Mouse (Mus musculus) duodenum, adult 2 months (tissue): ENCODE data around the gene Topbp1. TPM values are rescaled to one million over a fixed set of nuclear protein-coding genes. Genes with fewer than 3 reads are reported as not detected.

Source experiments
- polyA plus RNA-seq: library from polyadenylated mRNA; depleted of rRNA; stranded (reverse); fragments of >200 nt; gene quantifications from 2 replicates; pipeline ENCODE4 v1.2.3, GENCODE M21; 2012; ENCODE audit warnings: low replicate concordance; rRNA removed

The Topbp1 gene
- polyA plus RNA-seq = 2.3 and 7.0 TPM in 2 replicates

GRCm38 (mm10) chr9:103304927-103305326, at the start of gene Topbp1, which contains the start of gene 1300017J02Rik:
Topbp1 (plus strand) TSS chr9:103305215.
1300017J02Rik (minus strand) TSS chr9:103305082.

GRCm38 (mm10) chr9:103365290-103366247, 60.6 kb downstream of the Topbp1 start, which contains the start of gene Cdv3:
Cdv3 (minus strand) TSS chr9:103365840.

Other genes with a start within 250 kb of the Topbp1 start
- 2.4 and 8.3 TPM in 2 replicates for gene Rab6b, start 193.4 kb upstream of the Topbp1 start, polyA plus RNA-seq
- 28.9 and 36.1 TPM in 2 replicates for gene Srprb, start 103.1 kb upstream of the Topbp1 start, polyA plus RNA-seq
- gene Gm20425, start 74.9 kb upstream of the Topbp1 start, polyA plus RNA-seq = not detected in 2 replicates
- 25.7 and 76.1 TPM in 2 replicates for gene Trf, start 74.8 kb upstream of the Topbp1 start, polyA plus RNA-seq
- not detected in 2 replicates for gene 1300017J02Rik, start 133 bp upstream of the Topbp1 start, polyA plus RNA-seq
- gene Cdv3, start 60.6 kb downstream of the Topbp1 start, polyA plus RNA-seq = 52.1 and 53.5 TPM in 2 replicates
- gene Bfsp2, start 175.2 kb downstream of the Topbp1 start, polyA plus RNA-seq = not detected in 2 replicates